Mouse (Mus musculus) hindlimb bud, embryonic 11.5 days (tissue): Measurements from ENCODE around the gene Cdc42se1.
"Not testable (repeated sequence)": the region's sequence is repeated elsewhere in the genome, so short reads cannot be mapped to it uniquely, and the experiment has no call there.

Experiments
- DNase-seq: peaks from one replicate; pipeline ENCODE4 v3.0.0-alpha.2; 2012; ENCODE audit warnings: low read depth, low spot score; ENCODE audit errors: extremely low spot score

Gene Cdc42se1

DNA sequence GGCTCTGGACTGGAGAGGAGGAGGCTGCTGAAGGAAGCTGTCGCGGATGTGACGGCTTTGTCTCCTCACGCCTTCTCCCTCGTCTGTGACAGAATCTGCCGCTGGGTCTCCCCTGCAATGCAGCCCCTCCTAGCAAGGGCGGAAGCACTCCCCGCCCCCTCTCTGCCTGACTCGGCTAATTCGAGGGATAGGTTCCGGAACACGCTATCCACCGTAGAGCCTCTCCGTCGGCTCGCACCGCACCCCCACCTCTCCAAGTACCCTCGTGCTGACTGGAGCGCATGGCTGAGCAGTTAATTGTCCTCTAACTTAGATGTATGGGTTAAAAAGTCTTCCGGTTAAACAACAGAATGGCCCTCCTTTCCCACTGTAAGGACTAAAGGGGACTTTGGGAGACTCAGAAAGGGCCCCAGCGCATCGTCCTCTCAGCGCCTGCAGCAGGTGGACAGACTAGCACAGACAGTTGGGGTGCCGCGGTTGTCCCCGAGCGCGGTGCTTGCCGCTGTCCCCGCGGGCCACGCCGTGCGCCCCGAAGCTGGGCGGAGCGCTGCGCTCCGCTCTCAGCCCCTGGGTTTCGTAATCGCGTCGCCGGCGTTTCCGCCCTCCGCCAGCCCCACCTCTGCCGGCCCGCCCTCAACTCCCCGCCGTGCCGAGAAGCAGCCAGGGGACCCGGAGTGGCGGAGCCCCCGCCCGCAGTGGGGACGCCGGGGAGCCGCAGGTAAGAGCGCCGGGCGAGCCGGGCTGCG, at the start of gene Cdc42se1:
TSS of gene Cdc42se1 (plus strand) at position 585 of the 746 bp plus-strand sequence.
- no peak for DNase-seq

DNA sequence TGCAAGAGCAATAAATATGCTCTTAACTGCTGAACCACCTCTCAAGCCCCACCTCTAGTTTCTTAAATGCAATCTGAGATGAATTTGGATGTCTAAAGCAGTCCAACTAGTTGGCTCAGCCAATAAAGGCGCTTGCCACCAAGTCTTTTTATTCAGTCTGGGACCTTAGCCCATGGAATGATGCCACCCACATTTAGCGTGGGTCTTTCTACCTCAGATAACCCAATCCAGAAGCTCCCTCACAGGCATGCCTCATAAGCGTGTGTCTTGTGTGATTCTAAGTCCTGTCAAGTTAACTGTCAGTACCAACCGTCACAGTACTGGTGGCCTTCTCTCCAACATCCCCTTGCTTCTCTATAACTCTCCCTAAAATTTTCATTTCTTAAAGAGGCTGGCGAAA, 49.6 kb upstream of the Cdc42se1 start:
- no peak for DNase-seq

DNA sequence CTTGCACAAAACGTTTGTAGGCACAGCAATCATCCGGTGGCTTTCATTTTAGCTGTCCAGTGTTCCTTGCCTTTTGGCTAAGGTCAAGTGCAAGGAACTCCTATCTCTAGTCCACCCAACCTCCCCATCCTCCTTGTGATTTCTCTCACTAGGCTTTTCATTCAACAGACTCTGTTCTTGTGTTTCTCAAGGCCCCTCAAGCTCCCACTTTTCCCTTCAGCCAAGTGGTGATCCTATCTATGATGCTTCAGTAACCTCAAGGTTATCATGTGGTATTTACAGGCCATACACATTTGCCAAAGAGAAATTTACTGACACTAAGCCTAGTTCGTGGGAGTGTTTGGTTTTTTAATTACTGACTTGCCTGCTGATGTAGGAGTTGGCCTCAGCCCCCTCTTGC, 48.6 kb upstream of the Cdc42se1 start:
- DNase-seq, result no peak

DNA sequence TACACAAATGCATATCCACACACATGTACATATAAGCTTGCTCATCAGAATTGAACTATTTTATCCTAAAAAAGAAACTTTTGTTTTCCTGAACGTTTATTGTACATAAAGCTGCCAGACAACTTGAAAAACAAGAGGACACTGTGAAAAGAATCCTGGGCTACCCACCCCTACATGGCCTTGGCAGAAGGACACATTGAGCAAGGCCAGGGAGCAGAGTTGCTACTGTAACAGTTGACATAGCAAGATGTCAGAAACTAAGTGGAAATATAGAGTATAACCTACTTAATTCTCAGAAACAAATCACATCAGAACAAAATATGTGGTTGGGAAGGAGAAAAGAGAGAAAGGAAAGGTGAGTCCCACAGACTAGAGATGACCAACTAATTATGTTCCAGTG, 46.7 kb upstream of the Cdc42se1 start:
- DNase-seq, result no peak

DNA sequence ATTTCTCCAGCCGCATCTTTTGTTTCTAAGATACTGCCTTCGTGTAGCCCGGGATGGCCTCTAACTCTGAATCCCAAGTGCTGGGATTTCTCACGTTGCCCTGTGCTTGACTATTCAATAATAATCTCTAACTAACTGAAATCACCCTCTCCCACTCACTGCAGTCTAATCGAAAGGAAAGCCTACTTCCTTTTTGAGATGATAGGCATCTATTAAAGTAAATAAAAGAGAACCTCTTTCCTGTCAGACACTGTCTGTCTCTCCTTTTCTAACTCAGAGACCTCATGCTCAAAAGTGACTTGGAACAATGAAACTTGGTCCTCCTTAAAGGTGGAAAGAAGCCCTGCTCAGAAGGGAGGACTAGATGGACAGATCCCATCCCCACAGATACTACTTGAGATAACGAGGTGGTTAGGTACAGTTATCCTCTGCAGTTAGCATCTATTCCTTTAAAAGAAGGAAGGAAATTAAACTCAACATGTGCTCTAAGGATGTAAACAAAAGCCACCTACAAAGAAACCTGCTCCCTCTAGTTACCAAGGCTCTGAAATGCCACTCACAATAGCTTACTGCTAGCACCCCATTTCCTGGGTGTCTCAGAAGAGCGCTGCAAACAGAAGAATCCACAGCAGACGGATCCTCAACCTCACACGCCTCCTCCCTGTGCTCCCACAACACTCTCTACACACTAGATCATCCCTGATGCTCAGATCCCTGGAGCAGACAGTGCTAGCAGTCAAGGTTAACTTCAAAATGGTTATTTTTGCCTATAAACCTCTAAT, 43.5 kb upstream of the Cdc42se1 start:
- DNase-seq, result no peak

DNA sequence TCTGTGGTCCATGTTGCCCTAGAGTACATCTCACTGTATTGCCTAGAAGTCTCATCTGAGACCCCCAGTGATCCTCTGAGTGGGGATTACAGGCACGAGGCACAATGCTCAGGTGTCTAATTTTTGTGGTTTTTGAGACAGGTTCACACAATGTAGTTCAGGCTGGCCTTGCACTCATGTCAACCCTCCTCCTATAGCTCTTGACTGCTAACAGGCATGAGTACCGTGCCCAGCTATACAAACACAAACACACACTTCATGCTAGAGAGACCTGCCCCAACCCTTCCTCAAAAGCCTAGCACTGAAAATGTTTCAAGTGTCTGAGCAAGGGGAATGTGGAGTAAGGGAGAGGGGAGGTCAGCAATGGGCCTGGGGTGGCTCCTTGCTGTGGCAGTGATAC, 42.4 kb upstream of the Cdc42se1 start:
- no peak for DNase-seq

DNA sequence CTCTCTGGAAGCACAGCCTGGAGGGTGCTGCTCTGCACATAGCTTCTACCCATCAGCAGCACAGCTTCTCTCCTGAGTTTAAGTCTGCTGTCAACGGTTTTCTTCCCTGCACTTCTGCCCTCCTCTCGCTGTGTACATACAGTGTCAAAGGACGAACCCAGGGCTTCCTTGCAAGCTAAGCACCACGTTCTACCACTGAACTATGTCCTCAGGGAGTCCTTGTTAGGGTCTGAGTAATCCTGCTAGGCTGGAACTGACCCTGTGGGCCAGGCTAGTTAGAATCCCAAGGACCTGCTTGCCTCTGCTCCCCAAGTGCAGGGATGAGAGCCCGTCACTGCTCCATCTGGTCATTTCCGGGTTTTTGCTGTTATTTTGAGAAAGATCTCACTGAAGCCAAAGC, 41.6 kb upstream of the Cdc42se1 start:
- no peak for DNase-seq

DNA sequence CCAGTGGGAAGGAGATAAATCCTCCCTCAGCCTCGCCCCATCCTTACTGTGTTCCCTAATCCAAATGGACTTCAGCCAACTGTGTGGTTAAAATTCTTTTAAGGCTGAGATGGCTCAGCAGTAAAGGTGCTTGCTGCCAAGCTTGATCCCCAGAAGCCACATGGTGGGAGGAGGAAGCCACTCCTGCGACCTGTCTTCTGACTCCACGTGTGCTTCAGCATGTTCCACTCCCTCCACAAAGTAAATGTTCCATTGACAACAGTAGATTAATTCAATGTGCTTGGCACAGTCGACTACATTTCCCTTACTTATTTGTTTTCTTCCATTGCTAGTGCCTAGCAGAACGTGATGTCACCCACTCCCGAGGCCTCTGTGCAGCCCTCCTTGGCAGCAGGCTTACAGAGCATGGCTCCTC, 33.8 kb upstream of the Cdc42se1 start:
- no peak for DNase-seq

DNA sequence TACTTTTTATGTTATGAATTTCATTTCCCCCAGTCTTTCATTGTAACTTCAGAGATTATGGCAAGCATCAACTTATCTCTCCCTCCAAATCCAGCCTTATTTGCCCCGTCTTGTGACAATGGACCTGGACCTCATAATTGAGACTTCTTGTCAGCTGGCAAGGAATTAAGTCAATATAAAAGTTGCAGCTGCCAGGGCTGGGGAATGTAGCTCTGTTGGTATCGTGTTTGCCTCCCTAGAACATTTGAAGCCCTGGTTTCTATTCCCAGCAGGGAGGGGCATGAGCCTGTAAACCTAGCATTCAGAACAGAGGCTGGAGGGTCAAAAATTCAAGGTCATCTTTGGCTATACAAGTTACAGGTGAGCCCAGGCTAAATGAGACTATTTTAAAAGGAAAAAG, 32.8 kb upstream of the Cdc42se1 start:
- DNase-seq, result no peak

DNA sequence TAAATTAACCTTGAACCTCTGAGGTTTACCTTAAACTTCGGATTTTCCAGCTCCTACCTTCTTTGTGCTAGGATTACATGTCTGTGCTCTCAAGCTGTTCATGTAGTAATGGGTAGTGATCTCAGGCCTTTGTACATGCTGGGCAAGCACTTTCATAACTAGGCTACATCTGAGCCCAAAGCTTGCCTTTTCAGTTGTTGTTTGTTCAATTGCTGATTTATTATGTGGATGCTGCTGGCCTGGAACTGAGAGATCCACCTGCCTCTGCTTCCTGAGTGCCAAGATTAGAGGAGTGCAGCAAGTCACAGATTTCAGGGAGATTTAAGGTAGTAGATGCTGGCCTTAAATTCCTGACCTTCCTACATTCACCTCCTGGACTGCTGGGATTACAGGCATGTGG, 29.4 kb upstream of the Cdc42se1 start:
- DNase-seq, result no peak

DNA sequence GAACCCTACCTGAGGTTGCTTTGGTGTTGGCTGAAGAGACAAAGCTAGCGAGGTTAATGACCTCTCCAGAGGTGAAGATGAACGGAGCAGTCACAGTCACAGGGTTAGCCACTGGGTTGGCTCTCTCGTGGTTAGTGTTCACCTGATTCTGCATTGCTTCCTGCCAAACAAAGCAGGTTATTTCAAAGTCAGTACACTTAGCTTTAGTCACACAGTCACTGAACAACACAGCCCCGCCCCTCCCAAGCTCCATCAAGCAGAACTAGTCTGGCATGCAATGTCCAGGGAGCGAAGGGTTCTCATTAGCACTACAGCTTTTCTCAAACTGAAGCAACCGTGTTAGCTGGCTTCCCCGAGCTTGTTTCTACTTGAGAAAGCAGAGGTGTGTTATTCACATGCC, 28.4 kb upstream of the Cdc42se1 start:
- no peak for DNase-seq

DNA sequence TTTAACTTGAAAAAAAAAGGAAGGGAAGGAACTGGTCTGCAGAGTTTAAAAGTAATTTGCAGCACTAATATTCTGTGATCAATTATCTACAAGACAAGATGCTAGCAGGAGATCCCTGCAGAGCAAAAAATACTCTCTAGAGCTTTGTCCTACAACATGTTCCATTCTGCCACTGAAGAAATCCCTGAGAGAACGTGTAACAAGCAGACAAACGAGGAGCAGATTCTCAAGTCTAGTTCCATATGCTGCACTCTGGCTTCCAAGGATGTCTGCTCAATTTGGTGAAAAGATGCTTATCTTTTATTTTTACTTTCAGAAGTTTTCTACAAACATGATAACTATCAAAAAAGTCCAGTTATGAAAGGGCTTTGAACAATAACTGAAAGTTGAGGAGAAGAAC, 28.0 kb upstream of the Cdc42se1 start:
- DNase-seq, result no peak

DNA sequence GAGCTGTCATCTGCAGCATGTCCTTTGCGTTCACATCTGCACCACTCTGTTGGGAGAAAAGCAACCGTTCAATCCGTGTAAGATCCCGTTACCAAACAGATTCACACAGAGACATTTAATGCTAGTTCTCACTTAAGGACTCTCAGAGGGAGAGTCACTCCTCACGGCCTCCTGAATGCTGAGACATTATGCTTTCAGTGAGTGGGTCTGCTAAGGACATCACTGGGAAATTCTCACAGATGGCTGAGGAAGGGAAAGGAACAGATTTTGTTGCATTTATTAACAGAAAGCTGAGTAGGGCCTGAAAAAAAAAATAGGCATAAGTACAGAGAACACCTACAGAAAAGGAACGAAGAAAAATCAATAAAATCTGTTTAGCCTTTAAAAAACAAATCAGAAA, 24.7 kb upstream of the Cdc42se1 start:
- no peak for DNase-seq

DNA sequence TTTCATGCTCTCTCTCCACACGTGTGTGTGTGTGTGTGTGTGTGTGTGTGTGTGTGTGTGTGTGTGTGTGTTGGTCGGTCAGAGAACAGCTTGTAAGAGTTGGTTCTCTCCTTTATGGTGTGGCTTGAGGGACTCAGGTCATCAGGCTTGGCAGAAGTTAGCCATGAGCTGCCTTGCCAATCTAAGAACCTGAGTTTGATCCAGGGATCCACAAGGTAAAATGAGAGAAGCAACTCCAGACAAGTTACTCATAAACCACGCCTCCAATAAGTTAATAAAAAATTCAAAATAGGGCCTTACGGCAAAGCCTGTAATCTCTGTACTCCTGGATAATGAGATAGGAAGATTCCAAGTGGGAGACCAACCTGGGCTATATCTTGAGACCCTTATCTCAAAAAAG, 20.2 kb upstream of the Cdc42se1 start:
- no peak for DNase-seq

DNA sequence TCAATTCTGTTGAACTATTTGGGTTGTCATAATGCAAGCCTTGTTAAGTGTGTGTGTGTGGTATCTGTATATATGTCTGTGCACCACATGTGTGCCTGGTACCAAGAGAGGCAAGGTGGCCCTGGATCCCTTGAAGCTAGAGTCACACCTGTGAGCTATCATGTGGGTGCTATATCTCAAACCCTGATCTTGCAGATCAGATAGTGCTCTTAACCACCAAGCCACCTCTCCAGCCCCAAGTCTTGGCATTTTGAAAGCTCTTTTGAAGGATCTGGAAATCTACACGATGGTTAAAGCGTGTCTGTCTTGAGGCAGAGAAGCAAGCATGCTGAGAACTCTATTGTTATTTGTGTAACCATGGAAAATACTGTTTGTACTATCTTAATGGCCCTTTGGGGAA, 17.9 kb upstream of the Cdc42se1 start:
- DNase-seq, result no peak

DNA sequence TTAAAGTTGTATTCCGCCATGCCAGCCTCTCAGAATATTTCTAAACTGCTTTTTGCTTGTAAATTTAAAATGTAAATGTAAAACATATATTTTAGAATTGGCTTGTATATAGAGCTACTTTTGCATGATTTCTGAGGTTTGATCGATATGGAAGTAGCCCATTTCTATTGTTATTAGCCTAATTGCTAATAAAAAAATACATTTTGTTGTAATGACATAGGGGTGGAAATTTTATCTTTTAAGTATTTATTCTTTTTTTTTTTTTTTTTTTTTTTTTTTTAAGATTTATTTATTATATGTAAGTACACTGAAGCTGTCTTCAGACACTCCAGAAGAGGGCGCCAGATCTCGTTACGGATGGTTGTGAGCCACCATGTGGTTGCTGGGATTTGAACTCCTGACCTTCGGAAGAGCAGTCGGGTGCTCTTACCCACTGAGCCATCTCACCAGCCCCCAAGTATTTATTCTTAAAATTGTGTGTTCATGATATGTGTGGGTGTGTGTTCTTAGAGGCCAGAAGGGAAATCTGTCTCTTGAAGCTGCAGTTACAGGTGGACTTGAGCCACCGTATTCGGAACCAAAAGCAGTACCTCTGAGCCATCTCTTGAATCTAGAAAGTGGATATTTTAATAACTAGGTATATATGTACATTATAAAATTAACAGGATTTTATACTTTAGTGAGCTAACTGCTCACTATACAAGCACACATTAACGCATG, 15.5 kb upstream of the Cdc42se1 start:
- not testable (repeated sequence) for DNase-seq

DNA sequence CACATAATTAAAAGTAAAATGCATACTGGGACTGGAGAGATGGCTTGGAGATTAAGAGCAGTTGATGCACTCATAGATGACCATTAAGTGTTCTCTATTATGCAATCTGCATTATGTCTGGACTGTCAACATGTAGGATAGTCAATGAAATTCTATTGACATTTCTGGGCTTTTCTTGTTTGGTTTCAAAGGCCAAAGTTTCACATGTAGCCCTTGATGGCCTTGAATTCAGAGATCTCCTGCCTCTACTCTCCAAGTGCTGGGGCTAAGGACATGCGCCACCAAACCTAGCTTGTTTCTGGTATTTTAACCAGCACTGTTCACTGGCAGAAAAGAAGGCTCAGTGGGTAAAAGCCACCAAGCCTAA, 14.9 kb upstream of the Cdc42se1 start:
- DNase-seq, result no peak

DNA sequence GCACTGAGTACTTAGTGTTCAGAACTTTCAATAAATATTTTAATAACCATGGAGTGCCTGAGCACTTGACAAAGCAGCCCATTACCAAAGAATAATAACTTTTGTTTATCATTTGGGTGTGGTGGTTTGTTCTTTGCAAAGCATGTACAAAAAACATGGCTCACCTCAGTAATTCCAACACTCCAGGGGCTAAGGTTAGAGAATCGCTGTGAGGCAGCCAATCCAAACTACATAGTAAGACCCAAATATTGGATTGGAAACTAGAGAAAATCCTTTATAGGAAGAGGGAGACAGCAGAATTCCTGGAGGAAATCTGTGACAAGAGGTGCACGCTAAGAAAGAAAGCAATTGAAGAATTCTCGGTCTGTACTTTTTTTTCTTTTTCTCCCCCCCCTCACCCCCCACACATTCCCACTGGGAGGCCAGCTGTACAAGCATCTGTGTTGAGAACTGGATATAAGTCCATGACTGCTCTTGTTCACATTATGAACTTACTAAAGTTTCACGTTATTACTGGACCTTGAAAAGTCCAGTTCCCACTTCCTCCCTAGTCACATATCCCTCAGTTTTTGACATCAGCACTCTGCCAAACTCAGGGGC, 11.8 kb upstream of the Cdc42se1 start:
- DNase-seq, result peak; percentile 69

DNA sequence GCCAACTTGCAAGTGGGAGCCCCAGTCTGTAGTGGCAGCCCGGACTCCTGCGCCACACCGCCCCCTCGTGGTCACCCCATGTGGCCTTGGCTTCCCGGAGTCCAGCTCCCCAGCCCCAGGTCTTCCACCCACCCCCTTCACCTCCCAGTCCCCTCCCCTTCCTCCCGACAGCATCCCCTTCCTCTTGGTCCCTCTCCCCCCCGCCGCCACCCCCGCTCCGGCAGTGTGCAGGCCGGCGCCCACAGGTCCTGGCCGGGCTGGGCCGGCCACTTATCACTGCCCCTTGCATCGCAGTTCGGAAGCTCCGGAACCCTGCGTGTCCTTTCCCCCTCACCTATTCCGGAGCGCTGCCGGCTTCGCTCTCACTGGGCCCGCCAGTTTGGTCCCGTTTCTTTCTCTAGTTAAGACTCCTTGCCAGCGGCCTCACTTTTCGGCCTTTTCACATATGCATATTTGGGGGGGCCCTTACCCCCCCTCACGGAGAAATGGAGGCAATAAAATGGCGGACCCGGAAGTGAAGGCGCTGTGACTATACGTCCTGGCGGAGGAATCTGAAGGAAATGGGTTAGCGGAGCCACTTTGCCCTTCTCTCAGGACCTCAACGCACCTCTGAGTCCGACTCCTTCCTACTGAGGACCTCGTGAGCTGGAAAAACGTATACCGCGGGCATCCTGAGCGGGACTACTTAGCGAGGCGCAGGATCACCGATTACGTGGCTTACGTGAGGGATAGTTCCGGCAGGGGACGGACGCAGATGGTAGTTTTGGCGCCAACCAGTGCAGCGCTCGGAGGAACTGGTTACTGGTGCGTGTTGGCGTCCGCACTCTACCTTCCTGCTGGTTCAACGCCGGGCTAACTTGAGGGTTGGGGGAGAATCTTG, 11.0 kb upstream of the Cdc42se1 start, which contains the start of gene Gabpb2:
TSS of gene Gabpb2 (minus strand) at position 662 of the 880 bp plus-strand sequence.
- DNase-seq, result peak; percentile 92

DNA sequence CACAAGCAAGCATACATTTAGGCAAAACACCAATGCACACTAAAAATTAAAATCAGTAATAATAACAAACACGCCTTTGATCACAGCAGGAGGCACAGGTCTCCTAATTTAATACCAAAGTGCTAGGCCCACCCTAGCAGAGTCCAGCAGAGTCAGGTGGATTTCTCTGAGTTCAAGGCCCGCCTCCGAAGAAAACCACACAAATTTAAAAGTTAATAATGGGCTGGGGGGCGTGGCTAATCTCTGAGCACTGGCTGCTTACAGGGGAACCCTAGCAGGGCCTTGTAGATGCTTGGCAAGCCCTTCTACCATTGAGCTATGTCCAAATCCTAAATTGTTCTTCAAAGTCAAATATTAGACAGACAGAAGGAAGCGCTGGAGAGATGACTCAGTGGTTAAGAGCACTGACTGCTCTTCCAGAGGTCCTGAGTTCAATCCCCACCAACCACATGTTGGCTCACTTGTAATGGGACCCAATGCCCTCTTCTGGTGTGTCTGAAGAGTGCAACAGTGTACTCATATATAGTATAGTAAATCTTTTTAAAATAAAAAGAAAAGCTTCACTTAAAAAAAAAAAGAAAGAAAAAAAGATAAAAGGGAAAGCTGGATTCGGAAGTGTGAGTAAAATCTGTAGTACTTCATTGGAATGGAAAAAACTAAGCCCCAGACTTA, 9.9 kb upstream of the Cdc42se1 start:
- no peak for DNase-seq
